Mouse (Mus musculus): Measurements from ENCODE around the gene Cend1. TPM values are rescaled to one million over a fixed set of nuclear protein-coding genes. Genes with fewer than 3 reads are reported as not detected.
A peak's percentile ranks its signal among the peaks of the same experiment; 100 is the strongest.
"Not testable (repeated sequence)": the region's sequence is repeated elsewhere in the genome, so short reads cannot be mapped to it uniquely, and the experiment has no call there.

Cend1 gene
- polyA plus RNA-seq, 1 experiment from 2014 or later, result 4.0 TPM

DNA sequence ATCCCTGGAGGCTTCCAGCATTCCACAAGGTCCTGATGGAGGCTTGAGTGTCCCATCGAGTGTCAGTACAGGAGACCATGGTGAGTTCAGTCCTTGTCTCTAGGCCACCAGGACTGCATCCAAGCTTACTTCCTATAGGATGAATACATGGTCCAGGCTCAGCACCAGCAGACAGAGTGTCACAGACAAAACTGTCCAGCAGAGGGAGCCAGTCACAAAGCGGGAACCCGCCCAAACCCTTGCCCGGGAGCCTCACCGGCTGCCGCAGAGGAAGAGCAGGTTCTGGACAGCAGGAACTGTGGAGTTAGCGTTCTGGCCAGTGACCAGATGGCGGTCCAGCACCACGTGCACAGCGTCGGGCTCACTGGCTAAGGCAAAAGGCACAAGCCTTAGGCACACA is 20.5 kb downstream of the Cend1 start:
- H3K4me1 ChIP-seq (ENCODE audit: control insufficient read depth, insufficient read depth, low read length), result peaks cover 11% of the 10 kb centered on the region; the same call in 1 of the 2 replicates
- ATAC-seq, result peak; percentile 73
- peaks cover 6% of the 10 kb centered on the region; the same call in 1 of the 2 replicates for H3K36me3 ChIP-seq (ENCODE audit: control insufficient read depth, insufficient read depth, low read length)
- H3K9ac ChIP-seq (ENCODE audit: low read depth, low read length), result no peak overlapping the region
- 15% methylated on average over 11 of the region's 11 CpGs for WGBS
- no peak overlapping the region for H3K4me2 ChIP-seq (ENCODE audit: low read depth, low read length)
- H3K27ac ChIP-seq (ENCODE audit: low read length), result no peak overlapping the region
- no peak overlapping the region for H3K4me3 ChIP-seq (ENCODE audit: low read length)
- H3K9me3 ChIP-seq (ENCODE audit: control insufficient read depth, low read length), result no peaks in the 10 kb centered on the region
- H3K27me3 ChIP-seq (replicated peaks; ENCODE audit: control insufficient read depth, insufficient read depth, low read length), result no peaks in the 10 kb centered on the region

DNA sequence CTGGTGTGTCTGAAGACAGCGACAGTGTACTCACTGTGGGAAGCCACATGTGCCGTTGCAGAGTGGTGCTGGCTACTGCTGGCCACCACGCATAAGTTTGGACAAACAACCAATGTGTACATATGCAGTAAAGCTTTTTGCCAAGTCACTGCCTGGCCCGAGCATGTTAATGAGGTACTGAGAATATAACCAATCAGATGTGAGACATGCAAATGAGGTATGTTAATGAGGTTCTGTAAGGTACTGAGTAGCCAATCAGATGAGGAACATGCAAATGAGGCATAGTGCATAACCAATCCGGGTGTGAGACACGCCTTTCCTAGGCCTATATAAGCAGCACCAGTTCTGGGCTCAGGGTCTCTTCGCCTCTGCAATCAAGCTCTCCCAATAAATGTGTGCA is 21.6 kb downstream of the Cend1 start:
- H3K27ac ChIP-seq (ENCODE audit: low read length); H3K9me3 ChIP-seq (ENCODE audit: control insufficient read depth, low read length); H3K9ac ChIP-seq (ENCODE audit: low read depth, low read length); H3K27me3 ChIP-seq (replicated peaks; ENCODE audit: control insufficient read depth, insufficient read depth, low read length); ATAC-seq; H3K4me2 ChIP-seq (ENCODE audit: low read depth, low read length); H3K4me3 ChIP-seq (ENCODE audit: low read length); H3K4me1 ChIP-seq (ENCODE audit: control insufficient read depth, insufficient read depth, low read length); H3K36me3 ChIP-seq (ENCODE audit: control insufficient read depth, insufficient read depth, low read length): not testable (repeated sequence)
- 97% methylated on average over 7 of the region's 7 CpGs for WGBS

DNA sequence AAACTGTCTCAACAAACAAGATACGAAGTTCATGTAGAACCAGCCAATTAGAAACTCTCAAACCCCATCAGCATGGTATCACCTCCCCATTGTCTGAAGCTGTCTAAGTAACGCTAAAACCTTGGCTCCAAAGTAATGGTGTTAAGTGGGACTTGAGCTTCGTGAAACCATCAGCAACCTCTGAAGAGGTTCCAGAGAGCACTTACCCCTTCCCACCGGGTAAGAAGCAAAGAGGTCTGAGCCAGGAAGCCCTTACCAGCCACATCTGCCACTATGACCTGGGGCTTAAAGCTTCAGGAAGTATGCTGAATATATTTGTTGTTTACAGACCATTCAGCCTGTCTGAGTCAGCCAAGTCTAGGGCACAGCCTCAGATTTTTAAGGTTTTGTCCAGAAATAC is 23.8 kb downstream of the Cend1 start:
- ATAC-seq, result no peak
- no peak overlapping the region for H3K4me3 ChIP-seq (ENCODE audit: low read length)
- no peak overlapping the region for H3K4me2 ChIP-seq (ENCODE audit: low read depth, low read length)
- peaks cover 20% of the 10 kb centered on the region; the same call in 1 of the 2 replicates for H3K36me3 ChIP-seq (ENCODE audit: control insufficient read depth, insufficient read depth, low read length)
- H3K9me3 ChIP-seq (ENCODE audit: control insufficient read depth, low read length), result no peaks in the 10 kb centered on the region
- H3K27ac ChIP-seq (ENCODE audit: low read length), result no peak overlapping the region
- H3K9ac ChIP-seq (ENCODE audit: low read depth, low read length), result no peak overlapping the region
- H3K27me3 ChIP-seq (replicated peaks; ENCODE audit: control insufficient read depth, insufficient read depth, low read length), result no peaks in the 10 kb centered on the region
- WGBS, result 80% methylated on average over 4 of the region's 4 CpGs
- H3K4me1 ChIP-seq (ENCODE audit: control insufficient read depth, insufficient read depth, low read length), result peaks cover 5% of the 10 kb centered on the region; the same call in 1 of the 2 replicates

DNA sequence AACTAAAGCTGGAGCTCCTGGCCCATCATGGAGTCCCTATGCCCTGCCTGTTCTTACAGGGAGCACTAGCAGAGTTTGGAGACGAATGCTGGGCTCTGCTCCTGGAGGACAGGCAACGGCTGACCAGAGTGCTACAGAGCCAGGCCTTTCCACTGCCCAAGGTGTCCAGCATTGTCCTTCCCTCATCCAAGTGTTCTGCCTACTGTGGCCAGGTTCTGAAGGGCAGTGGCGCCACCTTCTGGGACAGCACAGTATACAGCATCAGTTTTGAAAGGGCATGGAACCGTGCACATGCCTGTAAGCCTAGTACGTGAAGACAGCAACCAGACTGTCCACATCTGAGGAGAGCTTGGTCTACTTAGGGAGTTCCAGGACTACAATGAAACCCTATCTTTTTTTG is 26.0 kb downstream of the Cend1 start:
- Histone ChIP-seq H3K9me3 (ENCODE audit: control insufficient read depth, low read length) (no peaks in the 10 kb centered on the region), H3K36me3 (ENCODE audit: control insufficient read depth, insufficient read depth, low read length) (peaks cover 26% of the 10 kb centered on the region), H3K4me3 (ENCODE audit: low read length) (no peak overlapping the region), H3K27ac (ENCODE audit: low read length) (no peak overlapping the region), H3K4me2 (ENCODE audit: low read depth, low read length) (no peak overlapping the region), H3K27me3 (replicated peaks; ENCODE audit: control insufficient read depth, insufficient read depth, low read length) (no peaks in the 10 kb centered on the region), H3K4me1 (ENCODE audit: control insufficient read depth, insufficient read depth, low read length) (no peaks in the 10 kb centered on the region), H3K9ac (ENCODE audit: low read depth, low read length) (no peak overlapping the region)
- ATAC-seq, result peak; percentile 73
- 46% methylated on average over 5 of the region's 5 CpGs for WGBS

DNA sequence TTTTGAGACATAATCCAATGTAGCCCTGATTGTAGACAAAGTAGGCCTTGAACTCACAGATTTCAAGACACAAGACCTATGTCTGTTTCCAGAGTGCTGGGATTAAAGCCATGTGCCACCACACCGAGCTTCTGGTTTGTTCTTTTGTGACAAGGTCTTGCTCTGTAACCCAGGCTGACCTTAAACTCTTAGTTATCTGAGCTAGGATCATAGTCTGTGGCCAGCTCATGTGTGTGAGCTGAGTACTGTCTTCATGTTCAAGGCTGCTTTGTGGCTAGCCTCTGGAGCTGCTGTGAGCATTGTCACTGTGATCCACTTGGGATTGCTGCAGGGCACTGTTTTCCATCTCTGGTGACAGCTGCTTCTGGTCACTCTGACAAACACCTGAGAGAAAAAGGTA is 33.9 kb downstream of the Cend1 start:
- Histone ChIP-seq H3K4me1 (ENCODE audit: control insufficient read depth, insufficient read depth, low read length) (peaks cover 10% of the 10 kb centered on the region), H3K27me3 (replicated peaks; ENCODE audit: control insufficient read depth, insufficient read depth, low read length) (no peaks in the 10 kb centered on the region), H3K9me3 (ENCODE audit: control insufficient read depth, low read length) (no peaks in the 10 kb centered on the region), H3K27ac (ENCODE audit: low read length) (no peak overlapping the region), H3K36me3 (ENCODE audit: control insufficient read depth, insufficient read depth, low read length) (peaks cover 8% of the 10 kb centered on the region), H3K4me3 (ENCODE audit: low read length) (no peak overlapping the region), H3K4me2 (ENCODE audit: low read depth, low read length) (no peak overlapping the region), H3K9ac (ENCODE audit: low read depth, low read length) (no peak overlapping the region)
- no peak for ATAC-seq
- 80% methylated on average over 1 of the region's 1 CpGs for WGBS

DNA sequence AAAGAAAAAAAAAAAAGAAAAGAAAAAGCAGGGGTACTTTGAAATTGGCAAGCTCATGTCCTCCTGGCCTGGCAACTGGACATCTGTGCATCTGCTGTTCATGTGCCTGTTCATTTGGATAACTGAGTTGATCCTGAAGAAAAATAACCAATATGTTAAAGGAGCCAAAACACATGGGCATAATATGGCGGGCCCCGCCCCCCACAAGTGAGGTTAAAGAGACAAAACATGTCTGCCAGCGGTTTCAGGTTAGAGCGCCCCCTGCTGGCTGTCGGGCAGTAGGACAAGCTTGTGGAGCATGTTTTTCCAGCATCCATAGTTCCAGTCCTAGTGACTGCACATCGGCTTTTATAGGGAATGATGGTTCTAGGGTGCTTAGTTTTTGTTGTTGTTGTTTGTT is 34.5 kb downstream of the Cend1 start:
- ATAC-seq, result no peak
- H3K27me3 ChIP-seq (replicated peaks; ENCODE audit: control insufficient read depth, insufficient read depth, low read length), result no peaks in the 10 kb centered on the region
- peaks cover 2% of the 10 kb centered on the region for H3K36me3 ChIP-seq (ENCODE audit: control insufficient read depth, insufficient read depth, low read length)
- H3K4me3 ChIP-seq (ENCODE audit: low read length), result no peak overlapping the region
- H3K4me1 ChIP-seq (ENCODE audit: control insufficient read depth, insufficient read depth, low read length), result peaks cover 10% of the 10 kb centered on the region
- H3K27ac ChIP-seq (ENCODE audit: low read length), result no peak overlapping the region
- H3K9ac ChIP-seq (ENCODE audit: low read depth, low read length), result no peak overlapping the region
- WGBS, result 25% methylated on average over 6 of the region's 6 CpGs
- no peak overlapping the region for H3K4me2 ChIP-seq (ENCODE audit: low read depth, low read length)
- no peaks in the 10 kb centered on the region for H3K9me3 ChIP-seq (ENCODE audit: control insufficient read depth, low read length)

DNA sequence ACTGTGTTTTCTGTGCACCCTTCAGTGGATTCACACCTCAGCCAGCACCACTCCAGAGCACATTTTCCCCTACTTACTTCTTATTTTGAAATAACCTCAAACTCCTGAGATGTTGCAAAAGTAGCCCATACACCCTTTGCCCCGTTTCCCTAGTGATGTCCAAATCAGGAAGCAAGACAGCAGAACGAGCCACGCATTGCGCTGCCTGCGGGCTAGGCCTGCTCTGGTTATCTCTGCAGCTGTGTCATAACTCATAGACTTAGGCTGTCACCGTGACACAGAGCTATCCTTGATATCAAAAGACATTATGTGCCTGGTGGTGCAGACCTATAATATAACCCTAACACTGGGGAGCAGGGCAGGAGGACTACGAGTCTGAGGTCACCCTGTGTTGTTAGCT is 35.1 kb downstream of the Cend1 start:
- H3K4me3 ChIP-seq (ENCODE audit: low read length), result no peak overlapping the region
- no peak overlapping the region for H3K4me2 ChIP-seq (ENCODE audit: low read depth, low read length)
- H3K4me1 ChIP-seq (ENCODE audit: control insufficient read depth, insufficient read depth, low read length), result peaks cover 15% of the 10 kb centered on the region
- no peaks in the 10 kb centered on the region; the same call in 1 of the 2 replicates for H3K36me3 ChIP-seq (ENCODE audit: control insufficient read depth, insufficient read depth, low read length)
- ATAC-seq, result no peak
- H3K9me3 ChIP-seq (ENCODE audit: control insufficient read depth, low read length), result no peaks in the 10 kb centered on the region
- no peak overlapping the region for H3K27ac ChIP-seq (ENCODE audit: low read length)
- no peak overlapping the region for H3K9ac ChIP-seq (ENCODE audit: low read depth, low read length)
- no peaks in the 10 kb centered on the region for H3K27me3 ChIP-seq (replicated peaks; ENCODE audit: control insufficient read depth, insufficient read depth, low read length)
- 60% methylated on average over 7 of the region's 7 CpGs for WGBS

DNA sequence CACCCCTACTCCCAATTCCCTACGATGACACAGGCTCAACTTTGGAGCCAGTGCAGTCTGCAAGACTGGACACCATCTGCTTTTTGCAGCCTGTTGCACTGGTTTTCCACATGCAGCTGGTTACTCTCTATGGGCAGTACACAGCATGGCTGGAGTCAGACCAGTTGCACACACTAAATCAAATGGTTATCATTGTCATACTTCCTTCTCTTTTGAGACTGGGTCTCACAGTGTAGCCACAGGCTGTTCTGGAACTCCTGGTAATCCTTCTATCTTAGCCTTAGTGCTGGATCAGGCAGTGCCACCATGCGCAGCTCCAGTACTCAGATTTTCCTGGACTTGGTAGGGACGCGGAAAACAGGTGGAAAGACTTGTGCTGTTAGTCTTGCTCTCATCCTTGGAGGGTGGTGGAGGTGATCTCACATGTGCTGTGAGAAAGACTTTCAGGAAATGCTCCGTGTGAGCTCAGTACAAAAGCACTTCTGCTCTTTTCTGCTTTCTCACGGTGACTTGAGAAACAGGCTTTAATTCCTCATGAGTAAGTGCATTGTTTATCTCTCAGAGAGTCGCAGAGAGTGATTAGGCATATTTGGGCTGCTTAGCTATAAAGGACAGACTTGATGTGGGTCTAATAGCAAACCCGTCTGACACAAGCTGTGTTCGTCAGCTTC is 36.6 kb downstream of the Cend1 start:
- H3K4me1 ChIP-seq (ENCODE audit: control insufficient read depth, insufficient read depth, low read length), result peaks cover 21% of the 10 kb centered on the region
- H3K4me2 ChIP-seq (ENCODE audit: low read depth, low read length), result peak overlapping the region; percentile 94
- H3K36me3 ChIP-seq (ENCODE audit: control insufficient read depth, insufficient read depth, low read length), result no peaks in the 10 kb centered on the region
- 24% methylated on average over 9 of the region's 9 CpGs for WGBS
- no peaks in the 10 kb centered on the region for H3K27me3 ChIP-seq (replicated peaks; ENCODE audit: control insufficient read depth, insufficient read depth, low read length)
- H3K9me3 ChIP-seq (ENCODE audit: control insufficient read depth, low read length), result no peaks in the 10 kb centered on the region
- H3K9ac ChIP-seq (ENCODE audit: low read depth, low read length), result peak overlapping the region; percentile 72
- peak overlapping the region; percentile 78 for H3K27ac ChIP-seq (ENCODE audit: low read length)
- no peak for ATAC-seq
- H3K4me3 ChIP-seq (ENCODE audit: low read length), result peak overlapping the region; percentile 78

DNA sequence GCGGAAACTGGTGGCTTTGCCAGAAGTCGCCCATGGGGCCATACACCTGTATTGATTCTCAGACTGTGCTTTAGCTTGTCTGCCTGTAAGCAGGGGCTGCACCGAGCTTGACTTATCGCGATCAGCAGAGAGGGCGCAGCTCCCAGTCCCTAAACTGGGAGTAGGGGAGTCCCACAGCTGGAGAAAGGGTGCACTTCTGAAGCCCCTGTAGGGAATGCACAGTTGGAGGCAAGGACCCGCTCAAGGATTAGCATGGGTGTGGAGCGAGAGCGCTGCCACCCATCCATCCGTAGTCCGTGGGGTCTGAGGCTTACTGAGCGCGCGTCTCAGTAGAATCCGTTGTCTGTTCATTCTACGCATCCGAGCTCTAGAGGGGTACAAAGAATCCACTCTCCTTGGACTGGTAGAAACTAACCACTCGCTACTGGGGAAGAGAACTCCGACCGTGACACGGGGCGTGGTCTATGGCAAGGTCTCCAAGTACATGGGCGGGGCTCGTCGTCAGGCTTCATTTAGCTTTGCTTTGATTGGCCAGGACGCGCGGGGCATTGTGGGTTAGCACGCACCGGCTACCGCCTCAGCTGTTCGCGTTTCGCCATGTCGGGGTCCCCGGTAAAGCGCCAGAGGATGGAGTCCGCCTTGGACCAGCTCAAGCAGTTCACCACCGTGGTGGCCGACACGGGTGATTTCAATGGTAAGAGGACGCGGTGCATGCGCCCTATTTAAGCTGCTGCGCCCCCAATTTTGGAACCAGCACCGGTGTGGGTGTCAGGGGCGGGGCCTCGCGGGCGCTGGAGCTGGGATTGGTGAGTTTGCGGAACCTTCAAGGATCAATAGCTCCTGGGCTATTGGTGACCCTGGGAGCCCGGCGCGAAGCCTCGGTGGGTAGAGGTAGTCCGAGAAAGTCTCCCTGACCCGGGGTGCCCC is 37.4 kb downstream of the Cend1 start, which contains the start of gene Taldo1:
TSS of gene Taldo1 (plus strand) at position 575 of the 927 bp plus-strand sequence.
- H3K4me1 ChIP-seq (ENCODE audit: control insufficient read depth, insufficient read depth, low read length), result peaks cover 21% of the 10 kb centered on the region
- H3K36me3 ChIP-seq (ENCODE audit: control insufficient read depth, insufficient read depth, low read length), result no peaks in the 10 kb centered on the region
- peak within 1 kb of the TSS; percentile 98 for H3K27ac ChIP-seq (ENCODE audit: low read length)
- ATAC-seq, result peak; percentile 85
- peak within 1 kb of the TSS; percentile 78 for H3K4me3 ChIP-seq (ENCODE audit: low read length)
- H3K4me2 ChIP-seq (ENCODE audit: low read depth, low read length), result peak within 1 kb of the TSS; percentile 94
- no peaks in the 10 kb centered on the region for H3K27me3 ChIP-seq (replicated peaks; ENCODE audit: control insufficient read depth, insufficient read depth, low read length)
- peak within 1 kb of the TSS; percentile 79 for H3K9ac ChIP-seq (ENCODE audit: low read depth, low read length)
- under 1% methylated on average over 57 of the region's 57 CpGs for WGBS
- no peaks in the 10 kb centered on the region for H3K9me3 ChIP-seq (ENCODE audit: control insufficient read depth, low read length)
